Mouse (Mus musculus): ENCODE data around the gene Cars. TPM values are rescaled to one million over a fixed set of nuclear protein-coding genes. Genes with fewer than 3 reads are reported as not detected.

Cars gene
- total RNA-seq, 2 experiments from 2014 or later, result 70.0 to 71.0 TPM

GRCm38 (mm10) chr7:143536251-143536650 lies 63.6 kb downstream of the Cars start:
- intact Hi-C loops (cut with DNase I), result no loop called here
- DNase-seq (ENCODE audit: extremely low spot score in 1 of 2, low spot score in 2 of 2), result no peak

- intact Hi-C loops (cut with DNase I), result no loop called here
- no peak for DNase-seq (ENCODE audit: extremely low spot score in 1 of 2, low spot score in 2 of 2)
These were observed 66.6 kb downstream of the Cars start for GRCm38 (mm10) chr7:143533284-143533683.

- no peak for DNase-seq (ENCODE audit: extremely low spot score in 1 of 2, low spot score in 2 of 2)
These were observed 67.5 kb downstream of the Cars start for GRCm38 (mm10) chr7:143532410-143532809.

GRCm38 (mm10) chr7:143519333-143519732 lies 80.6 kb downstream of the Cars start:
- intact Hi-C loops (cut with DNase I), result no loop called here
- DNase-seq (ENCODE audit: extremely low spot score in 1 of 2, low spot score in 2 of 2), result no peak

More at GRCm38 (mm10) chr7:143532410-143532809, 67.5 kb downstream of the Cars start:
- intact Hi-C loops (cut with DNase I), result no loop called here

GRCm38 (mm10) chr7:143514416-143514768 lies 85.5 kb downstream of the Cars start:
- intact Hi-C loops (cut with DNase I), result no loop called here
- DNase-seq (ENCODE audit: extremely low spot score in 1 of 2, low spot score in 2 of 2), result no peak

- intact Hi-C loops (cut with DNase I), result no loop called here
- DNase-seq (ENCODE audit: extremely low spot score in 1 of 2, low spot score in 2 of 2), result no peak
These were observed 86.0 kb downstream of the Cars start for GRCm38 (mm10) chr7:143513763-143514415.

- no peak for DNase-seq (ENCODE audit: extremely low spot score in 1 of 2, low spot score in 2 of 2)
- intact Hi-C loops (cut with DNase I), result no loop called here
These were observed 88.6 kb downstream of the Cars start for GRCm38 (mm10) chr7:143511335-143511712.

GRCm38 (mm10) chr7:143510593-143511334 lies 89.1 kb downstream of the Cars start:
- intact Hi-C loops (cut with DNase I), result no loop called here

GRCm38 (mm10) chr7:143509566-143509965 lies 90.3 kb downstream of the Cars start:
- DNase-seq (ENCODE audit: extremely low spot score in 1 of 2, low spot score in 2 of 2), result no peak
- intact Hi-C loops (cut with DNase I), result no loop called here

More at GRCm38 (mm10) chr7:143510593-143511334, 89.1 kb downstream of the Cars start:
- DNase-seq (ENCODE audit: extremely low spot score in 1 of 2, low spot score in 2 of 2), result no peak

Small RNA genes lying within 50 kb of the gene (microRNA-seq; reads per million reads assigned to microRNA genes)
- gene Mir7064, result 1.7 reads per million

Other genes with a start within 250 kb of the Cars start
- 10 to 100 TPM; 14.2 to 15.1 TPM for gene Cdkn1c, start 139.0 kb downstream of the Cars start, total RNA-seq (2021)
- gene Slc22a18, start 126.4 kb downstream of the Cars start, total RNA-seq (2021), result under 1 TPM; 0.24 to 0.61 TPM
- not detected for gene Phlda2, start 96.9 kb downstream of the Cars start, total RNA-seq (2021)
- gene Nap1l4, start 51.0 kb downstream of the Cars start, total RNA-seq (2021), result 100 to 1,000 TPM; 142 to 147 TPM
- under 1 TPM in 1 of 2 experiments, not detected in 1; 0.18 TPM for gene Tnfrsf26, start 28.6 kb upstream of the Cars start, total RNA-seq (2021)
- 1 to 10 TPM; 3.4 to 4.8 TPM for gene Tnfrsf22, start 49.6 kb upstream of the Cars start, total RNA-seq (2021)
- 1 to 10 TPM in 1 of 2 experiments, under 1 TPM in 1; 0.53 to 1.2 TPM for gene Tnfrsf23, start 85.8 kb upstream of the Cars start, total RNA-seq (2021)
- gene Osbpl5, start 156.9 kb upstream of the Cars start, total RNA-seq (2021), result 10 to 100 TPM; 38.2 to 42.3 TPM
- gene Mrgprg, start 166.9 kb upstream of the Cars start, total RNA-seq (2021), result not detected
- gene Mrgpre, start 184.4 kb upstream of the Cars start, total RNA-seq (2021), result 10 to 100 TPM; 11.8 to 12.3 TPM
- 1 to 10 TPM; 4.3 to 5.2 TPM for gene Nadsyn1, start 222.8 kb upstream of the Cars start, total RNA-seq (2021)
- gene Dhcr7, start 223.1 kb upstream of the Cars start, total RNA-seq (2021), result 10 to 100 TPM; 79.5 to 85.8 TPM

Data from left cerebral cortex, postnatal 10 days (tissue).